Mouse (Mus musculus) small intestine, adult 2 months (tissue): ENCODE data around the gene Irf2.

ENCODE experiments used
- CTCF ChIP-seq: fragments of 200-500 bp; IDR thresholded peaks from 2 replicates; pipeline ENCODE4 v1.5.1; 2012; ENCODE audit warnings: low read depth, mild to moderate bottlenecking, control low read depth, inconsistent platforms, low read length, moderate library complexity, mixed read lengths; ENCODE audit not compliant: insufficient replicate concordance, insufficient read length; ENCODE audit errors: extremely low read depth
- POLR2A ChIP-seq: fragments of 200-500 bp; IDR thresholded peaks from 2 replicates; pipeline ENCODE4 v1.6.1; 2012; ENCODE audit warnings: low read depth, mild to moderate bottlenecking, control low read depth, inconsistent platforms, low read length, moderate library complexity

DNA sequence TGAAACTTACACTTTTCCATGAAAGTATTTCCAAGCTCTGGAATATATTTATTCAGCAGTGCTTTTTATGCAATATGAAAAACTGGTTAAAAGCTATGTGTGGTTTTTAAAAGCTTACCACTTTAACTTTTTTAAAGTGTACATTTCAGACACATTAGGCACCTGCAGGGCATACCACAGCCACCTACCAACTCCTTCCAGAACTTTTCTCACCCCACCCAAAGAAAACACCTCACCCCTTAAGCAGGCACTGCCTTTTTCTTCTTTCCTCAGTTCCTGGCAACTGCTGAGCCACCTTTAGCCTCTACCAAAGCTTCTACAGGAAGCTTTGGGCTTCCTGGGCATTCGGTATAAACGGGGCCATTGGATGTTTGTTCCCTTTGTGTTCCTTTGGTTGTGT lies 62.5 kb downstream of the Irf2 start:
- TF ChIP-seq POLR2A (no peak), CTCF (no peak)
